Mouse (Mus musculus): Measurements from ENCODE around the gene Nacc2.

DNA sequence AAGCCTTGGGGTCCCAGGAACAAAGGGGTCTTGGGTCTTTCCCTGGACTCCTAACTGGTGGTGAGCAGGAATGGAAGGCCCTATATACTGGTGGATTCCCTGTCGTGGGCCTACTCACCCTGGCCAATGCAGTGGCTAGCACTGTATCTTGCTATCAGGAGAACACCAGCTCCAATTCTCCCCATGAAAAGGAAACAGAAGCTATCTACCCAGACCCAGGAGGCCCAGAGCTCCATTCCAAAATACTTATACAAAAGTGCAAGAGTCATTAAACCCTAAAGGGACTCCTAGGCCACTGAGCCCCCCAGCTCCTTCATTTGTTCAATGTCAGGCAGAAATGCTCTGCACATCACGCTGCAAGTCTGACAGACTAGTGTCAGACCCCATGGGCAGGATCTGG, 34.0 kb downstream of the Nacc2 start:
- TF ChIP-seq CTCF (IDR thresholded peaks at IDR 0.05; ENCODE audit: low read depth), result no peak
- peak; percentile 24; the same call in 1 of the 2 replicates for TF ChIP-seq EP300 (IDR thresholded peaks at IDR 0.05; ENCODE audit: low read depth)
